Mouse (Mus musculus): ENCODE data around the gene 3110040N11Rik.

Gene 3110040N11Rik

DNA sequence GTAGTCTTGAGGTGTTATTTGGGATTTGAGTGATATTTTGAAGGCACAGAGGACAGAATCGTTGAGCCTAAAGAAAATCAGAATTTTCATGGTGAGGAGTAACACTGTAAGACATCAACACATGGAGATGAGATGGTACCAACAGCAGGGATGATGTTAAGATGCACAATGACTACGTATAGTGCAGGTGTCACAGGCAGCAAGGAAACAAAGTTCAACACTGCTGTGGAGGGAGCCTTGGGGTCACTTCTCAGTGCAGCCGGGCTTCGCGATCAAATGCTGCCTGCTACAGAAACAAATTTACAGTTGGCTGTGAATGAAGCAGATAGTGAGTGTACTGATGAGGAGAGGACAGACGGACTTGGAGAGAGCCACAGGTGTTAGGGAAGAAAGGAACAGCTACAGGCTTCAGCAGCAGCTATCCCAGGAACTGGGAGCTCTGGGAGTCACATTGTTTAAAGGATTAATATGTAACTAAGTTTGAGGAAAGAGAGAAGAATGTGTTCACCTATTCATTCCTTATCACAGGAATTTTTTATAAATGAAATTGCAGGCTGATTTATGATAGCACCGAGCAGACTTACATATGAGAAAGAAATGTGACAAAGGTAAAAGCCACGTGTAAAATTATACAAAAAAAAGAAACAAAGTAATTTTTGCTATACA is 50.4 kb downstream of the 3110040N11Rik start:
- no peak for DNase-seq

- DNase-seq = no peak
Observed at GRCm38 (mm10) chr7:81735300-81736048, 53.8 kb downstream of the 3110040N11Rik start.

DNA sequence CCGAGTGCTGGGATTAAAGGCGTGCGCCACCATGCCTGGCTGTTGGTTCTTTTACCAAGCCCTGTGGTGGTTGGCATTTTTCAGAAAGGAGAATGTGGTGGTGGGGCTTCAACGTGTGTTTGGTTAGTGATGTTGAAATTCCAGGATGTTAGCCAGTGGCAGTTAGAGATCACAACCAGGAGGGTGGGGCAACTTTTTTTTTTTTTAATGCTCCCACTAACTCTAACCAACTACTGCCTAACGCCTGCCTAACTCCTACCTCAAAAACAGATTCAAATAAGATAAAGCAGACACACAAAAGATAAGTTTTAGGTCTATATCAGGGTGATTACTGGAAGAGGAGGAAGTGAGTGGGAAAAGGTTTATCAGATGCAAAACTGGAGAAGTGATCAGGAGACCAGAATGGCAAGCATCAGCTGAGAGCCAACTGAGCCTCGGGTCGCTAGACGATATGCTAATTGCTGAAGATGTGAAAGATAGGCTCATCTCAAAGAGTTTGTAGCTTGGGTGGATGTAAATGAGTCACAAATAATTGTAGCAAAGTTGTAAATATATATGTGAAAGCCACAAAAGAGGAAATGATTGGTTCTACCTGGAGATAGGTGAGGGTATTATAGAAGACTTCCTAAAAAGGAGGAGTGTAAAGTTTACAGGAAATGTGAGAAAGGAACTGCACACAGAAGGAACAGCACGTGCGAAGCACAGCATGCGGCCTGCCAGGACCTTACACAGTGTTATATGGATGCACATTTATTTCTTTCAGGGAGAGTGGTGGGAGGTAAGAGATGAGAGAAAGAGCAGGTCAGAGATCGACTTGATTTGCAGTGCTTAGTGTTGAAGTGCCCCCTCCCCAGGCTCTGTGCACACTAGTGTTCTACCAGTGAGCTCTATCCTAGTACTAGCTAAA is 56.8 kb downstream of the 3110040N11Rik start:
- no peak for DNase-seq
